Mouse (Mus musculus) C2C12 (cell line): ENCODE data around the gene Aldh1l1.

Experiments used
- CTCF ChIP-seq: IDR thresholded peaks from one replicate; pipeline ENCODE4 v1.5.1; 2011; ENCODE audit not compliant: control insufficient read depth, insufficient read depth, insufficient read length
- FOSL1 ChIP-seq: IDR thresholded peaks from one replicate; pipeline ENCODE4 v1.8.0; 2011; ENCODE audit warnings: mild to moderate bottlenecking, low read length; ENCODE audit not compliant: poor library complexity, insufficient read depth, severe bottlenecking
- MAX ChIP-seq: IDR thresholded peaks from one replicate; pipeline ENCODE4 v1.6.1; 2011; ENCODE audit warnings: mild to moderate bottlenecking, control low read depth
- MYOG ChIP-seq: IDR thresholded peaks from one replicate; pipeline ENCODE4 v1.6.1; 2011; ENCODE audit not compliant: control insufficient read depth, insufficient read length; ENCODE audit errors: extremely low read depth
- USF1 ChIP-seq: IDR thresholded peaks from one replicate; pipeline ENCODE4 v1.6.1; 2011; ENCODE audit warnings: low read depth, mild to moderate bottlenecking, control low read depth, moderate library complexity

DNA sequence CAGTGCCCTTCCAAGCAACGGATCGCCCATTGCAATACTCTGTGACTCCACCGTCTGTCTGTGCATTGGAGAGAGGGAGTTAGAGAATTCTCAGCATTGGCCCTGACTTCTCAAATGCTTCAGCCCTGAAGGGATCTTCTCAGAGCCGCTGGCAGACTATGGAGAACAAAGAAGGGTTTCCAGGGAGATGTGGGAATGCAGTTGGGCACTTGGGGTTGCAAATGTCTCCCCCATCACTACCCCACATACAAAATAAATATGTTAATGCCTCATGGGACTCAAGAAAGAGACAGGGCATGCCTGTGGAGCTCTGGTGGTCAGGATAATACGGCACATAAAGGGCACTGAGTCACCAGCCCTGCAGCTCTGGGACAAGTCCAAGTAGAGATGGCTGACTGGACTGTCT lies 55.1 kb downstream of the Aldh1l1 start:
- TF ChIP-seq CTCF (no peak), MYOG (no peak), USF1 (no peak), FOSL1 (no peak), MAX (no peak)
